Mouse (Mus musculus): ENCODE data around the gene Mme. TPM values are rescaled to one million over a fixed set of nuclear protein-coding genes. Genes with fewer than 3 reads are reported as not detected.

Mme gene
- polyA plus RNA-seq, 1 experiment from 2014 or later, result 2.0 TPM

Other genes starting within 250 kb of the Mme start
- gene Gm34302, start 242.3 kb downstream of the Mme start, polyA plus RNA-seq (2015; fragmentation: Nextera tagmentation; extraction: Ambion mirVana), result not detected in 2 replicates